Mouse (Mus musculus): Measurements from ENCODE around the gene Csrp2. TPM values are rescaled to one million over a fixed set of nuclear protein-coding genes. Genes with fewer than 3 reads are reported as not detected.

The Csrp2 gene
- total RNA-seq, 1 experiment from 2014 or later: 41.6 TPM

DNA sequence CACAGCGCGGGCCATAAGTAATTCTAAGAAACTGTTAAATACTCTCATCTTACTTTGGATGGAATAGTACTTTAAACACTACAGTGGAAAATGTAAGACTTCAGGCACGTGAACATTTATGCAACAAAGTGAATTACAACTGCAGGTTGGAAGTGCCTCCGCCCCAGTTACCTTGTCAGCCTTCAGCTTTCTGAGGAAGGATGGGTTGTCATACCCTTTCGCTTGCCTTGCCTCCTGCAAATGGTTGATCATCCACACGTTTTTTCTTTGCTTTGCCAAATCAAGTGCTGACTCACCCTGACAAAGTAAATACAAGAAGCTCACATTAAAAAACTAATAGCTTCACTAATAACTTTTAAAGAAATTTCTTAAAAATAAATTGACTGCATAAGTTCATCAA lies 41.3 kb downstream of the Csrp2 start:
- no peak for ATAC-seq (replicated peaks; ENCODE audit: low read depth, poor library complexity, severe bottlenecking)

DNA sequence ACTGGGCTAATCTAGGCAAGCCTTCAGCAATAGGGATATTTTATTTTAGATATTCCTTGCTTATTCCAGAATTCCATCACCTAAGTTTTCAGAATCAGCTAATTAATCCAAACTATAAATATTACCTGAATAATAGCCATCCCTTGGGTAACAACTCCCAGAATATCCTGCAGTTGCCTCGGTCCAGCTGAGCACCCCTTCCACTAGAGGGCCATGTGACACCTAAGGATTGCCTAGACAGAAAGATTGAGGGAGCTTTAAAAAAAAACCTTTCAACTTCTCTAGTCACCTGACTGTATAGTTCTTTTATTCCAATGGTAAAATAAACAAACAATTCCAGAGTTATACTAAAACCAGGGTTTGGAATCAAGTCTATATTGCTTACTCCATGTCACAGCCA lies 42.6 kb downstream of the Csrp2 start:
- ATAC-seq (replicated peaks; ENCODE audit: low read depth, poor library complexity, severe bottlenecking): peak; percentile 47; the same call in 1 of the 2 replicates

DNA sequence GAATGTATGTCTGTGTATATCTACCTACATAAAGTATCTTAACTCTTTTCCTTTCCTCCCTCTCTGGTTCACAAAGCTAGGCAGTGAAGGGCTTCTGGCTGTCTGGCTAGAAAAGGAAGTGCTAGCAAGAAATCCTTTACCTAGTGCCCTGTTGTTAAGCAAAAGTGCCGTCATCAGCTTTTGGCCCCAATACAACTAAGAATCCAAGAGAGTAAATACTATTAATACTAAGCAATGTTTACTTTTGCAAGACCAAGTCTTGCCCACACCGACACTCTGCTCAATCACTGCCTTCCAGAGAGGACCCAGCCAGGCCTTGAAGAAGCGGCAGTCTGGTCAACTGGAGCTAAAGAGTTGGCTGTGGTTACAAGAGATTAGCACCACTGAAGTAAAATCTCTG lies 51.5 kb downstream of the Csrp2 start:
- ATAC-seq (replicated peaks; ENCODE audit: low read depth, poor library complexity, severe bottlenecking): no peak

DNA sequence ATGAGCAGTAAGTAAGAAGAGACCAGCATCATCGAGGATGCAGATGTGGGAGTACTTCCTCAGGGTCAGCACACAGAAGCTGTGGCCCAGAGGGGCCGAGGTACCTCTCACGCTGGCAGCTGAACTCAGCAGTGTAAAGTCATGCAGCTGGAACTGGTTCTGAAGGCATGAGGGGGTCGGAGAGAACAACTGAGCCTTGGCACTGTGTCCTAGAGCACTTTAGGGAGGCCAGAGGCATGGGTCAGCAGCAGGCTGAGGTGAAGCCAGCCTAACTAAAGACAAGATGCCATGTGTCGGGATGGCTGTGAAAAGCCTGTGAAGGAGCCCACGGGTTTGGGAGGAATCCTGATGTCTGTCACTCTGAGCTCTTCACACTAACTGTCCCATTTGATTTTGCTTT lies 51.9 kb downstream of the Csrp2 start:
- ATAC-seq (replicated peaks; ENCODE audit: low read depth, poor library complexity, severe bottlenecking): no peak

DNA sequence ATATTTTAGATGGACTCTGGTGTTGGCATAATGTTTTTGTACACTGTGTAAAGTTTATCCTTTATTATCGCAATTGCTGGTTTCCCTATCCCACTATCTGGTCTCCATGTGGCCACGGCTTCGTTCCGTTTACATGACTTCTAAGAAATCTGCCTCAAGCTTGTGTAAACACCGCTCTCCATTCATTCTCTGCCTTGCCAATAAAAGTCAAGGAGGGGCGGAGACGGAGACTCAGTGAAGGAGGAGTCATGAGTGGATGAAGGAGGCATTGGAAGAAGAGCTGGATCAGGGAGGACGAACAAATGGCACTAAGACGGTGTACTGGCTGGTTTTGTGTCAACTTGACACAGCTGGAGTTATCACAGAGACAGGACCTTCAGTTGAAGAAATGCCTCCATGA lies 52.4 kb downstream of the Csrp2 start:
- ATAC-seq (replicated peaks; ENCODE audit: low read depth, poor library complexity, severe bottlenecking): no peak

DNA sequence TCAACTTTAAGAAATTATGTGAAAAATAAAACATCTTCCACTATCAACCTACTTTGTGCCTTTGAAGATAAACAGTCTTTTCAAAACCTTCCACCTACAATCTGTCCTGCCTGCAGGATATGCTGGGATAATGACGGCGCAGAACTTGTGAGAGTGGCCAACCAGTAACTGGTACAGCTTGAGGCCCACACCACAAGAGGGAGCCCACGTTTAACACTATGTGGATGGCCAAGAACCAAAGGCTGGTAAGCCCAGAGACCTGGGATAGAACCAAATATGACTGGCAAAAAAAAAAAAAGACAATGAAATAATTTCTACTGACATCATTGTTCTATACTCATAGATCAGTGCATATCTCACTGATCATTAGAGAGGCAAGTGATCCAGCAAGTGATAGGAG lies 54.9 kb downstream of the Csrp2 start:
- peak; percentile 82 for ATAC-seq (replicated peaks; ENCODE audit: low read depth, poor library complexity, severe bottlenecking)

DNA sequence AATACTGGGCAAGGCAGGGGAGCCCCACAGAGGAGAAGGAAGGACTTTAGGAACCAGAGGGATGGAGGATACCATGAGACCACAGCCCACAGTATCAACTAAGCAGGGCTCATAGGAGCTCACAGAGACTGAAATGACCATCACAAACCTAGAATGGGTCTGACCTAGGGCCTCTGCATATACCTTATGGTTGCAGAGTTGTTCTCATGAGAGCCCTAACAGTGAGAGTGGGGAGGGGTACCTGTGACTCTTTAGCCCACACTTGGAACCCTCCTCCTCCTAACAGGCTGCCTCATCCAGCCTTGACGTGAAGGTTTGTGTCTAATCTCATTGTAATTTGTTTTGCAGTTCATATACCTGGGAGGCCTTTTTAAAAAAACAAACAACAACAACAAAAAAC lies 55.3 kb downstream of the Csrp2 start:
- no peak for ATAC-seq (replicated peaks; ENCODE audit: low read depth, poor library complexity, severe bottlenecking)

DNA sequence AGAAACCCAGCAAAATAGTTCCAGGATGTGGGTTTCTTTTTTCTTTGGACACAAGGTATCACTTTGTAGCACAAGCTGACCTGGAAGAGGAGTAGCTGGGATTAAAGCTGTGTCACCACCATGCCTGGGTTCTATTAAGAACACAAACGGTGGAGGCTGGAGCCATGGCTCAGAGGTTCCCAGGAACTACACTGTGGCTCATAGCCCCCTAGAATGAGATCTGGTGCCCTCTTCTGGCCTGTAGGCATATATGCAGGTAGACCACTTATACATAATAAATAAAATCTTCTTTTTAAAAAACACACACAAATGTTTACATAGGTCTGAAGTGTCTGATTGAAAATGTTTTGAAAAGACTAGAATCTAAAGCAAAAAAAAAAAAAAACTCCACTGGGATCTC lies 56.5 kb downstream of the Csrp2 start:
- ATAC-seq (replicated peaks; ENCODE audit: low read depth, poor library complexity, severe bottlenecking): peak; percentile 83

DNA sequence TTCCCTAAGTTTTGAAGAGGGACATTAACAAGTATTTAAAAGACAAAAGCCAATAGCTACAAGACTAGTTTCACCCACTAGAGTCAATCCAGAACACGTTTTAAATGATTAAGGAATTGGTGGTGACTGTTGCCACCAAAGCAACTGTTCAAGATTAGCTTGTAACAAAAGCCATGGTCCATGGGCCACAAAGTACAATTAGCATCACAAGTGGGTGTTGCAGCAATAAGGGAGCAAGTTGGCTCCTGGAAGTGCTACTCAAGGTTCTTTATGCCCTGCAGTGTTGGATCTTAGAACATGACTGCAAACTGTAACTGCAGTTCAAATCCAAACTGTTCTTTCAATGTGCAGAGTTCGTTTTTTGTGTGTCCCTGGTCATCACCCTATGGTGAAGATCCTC lies 57.8 kb downstream of the Csrp2 start:
- ATAC-seq (replicated peaks; ENCODE audit: low read depth, poor library complexity, severe bottlenecking): no peak

DNA sequence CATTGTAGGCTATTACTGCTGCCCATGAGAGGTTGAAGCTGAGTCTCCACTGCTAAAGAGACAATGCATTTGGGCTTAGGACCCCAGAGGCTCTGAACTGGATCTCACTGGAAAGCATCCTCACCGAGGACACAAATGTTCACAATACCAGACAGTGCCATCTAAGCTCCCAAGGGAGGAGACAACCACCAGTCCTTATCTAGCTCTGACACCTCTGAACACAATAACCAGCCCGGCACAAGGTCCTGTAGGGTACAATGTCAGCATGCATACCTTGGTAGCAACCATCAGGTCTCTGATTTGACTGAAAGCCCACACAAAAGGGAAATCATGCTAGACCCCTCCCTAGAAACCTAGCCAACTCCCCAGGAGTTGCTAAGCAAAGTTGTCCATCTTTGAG lies 59.8 kb downstream of the Csrp2 start:
- no peak for ATAC-seq (replicated peaks; ENCODE audit: low read depth, poor library complexity, severe bottlenecking)

DNA sequence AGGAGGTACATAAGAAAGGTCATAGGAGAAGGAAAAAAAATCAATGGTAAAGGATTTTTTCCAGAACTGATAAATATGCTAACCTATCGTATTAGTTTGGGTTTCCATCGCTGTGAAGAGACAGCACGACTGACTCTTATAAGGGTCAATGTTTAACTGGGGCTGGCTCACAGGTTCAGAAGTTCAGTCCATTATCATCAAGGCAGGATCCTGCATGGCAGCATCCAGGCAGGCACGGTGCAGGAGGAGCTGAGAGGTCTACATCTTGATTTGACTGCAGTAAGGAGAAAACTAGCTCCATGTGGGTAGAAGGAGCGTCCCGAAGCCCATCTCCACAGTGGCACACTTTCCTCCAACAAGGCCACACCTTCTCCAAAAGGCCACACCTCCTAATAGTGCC lies 60.9 kb downstream of the Csrp2 start:
- ATAC-seq (replicated peaks; ENCODE audit: low read depth, poor library complexity, severe bottlenecking): no peak

DNA sequence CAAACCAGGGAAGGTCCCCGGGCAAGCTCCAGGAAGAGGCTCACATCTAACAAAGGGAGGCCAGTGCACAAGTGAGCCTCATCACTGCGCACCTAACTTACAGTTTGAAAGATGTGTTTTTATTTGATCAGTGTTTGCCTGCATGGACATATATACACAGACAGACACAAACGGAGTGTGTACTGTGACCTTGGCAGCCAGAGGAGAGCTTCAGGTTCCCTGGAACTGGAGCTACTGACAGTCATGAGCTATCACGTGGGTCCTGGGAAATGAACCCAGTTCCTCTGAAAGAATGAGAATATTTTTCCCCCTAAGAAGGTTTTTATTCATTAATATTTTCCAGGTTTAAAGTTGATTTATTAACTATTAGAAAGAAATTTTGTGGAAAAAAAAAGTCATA lies 63.2 kb downstream of the Csrp2 start:
- ATAC-seq (replicated peaks; ENCODE audit: low read depth, poor library complexity, severe bottlenecking): no peak

DNA sequence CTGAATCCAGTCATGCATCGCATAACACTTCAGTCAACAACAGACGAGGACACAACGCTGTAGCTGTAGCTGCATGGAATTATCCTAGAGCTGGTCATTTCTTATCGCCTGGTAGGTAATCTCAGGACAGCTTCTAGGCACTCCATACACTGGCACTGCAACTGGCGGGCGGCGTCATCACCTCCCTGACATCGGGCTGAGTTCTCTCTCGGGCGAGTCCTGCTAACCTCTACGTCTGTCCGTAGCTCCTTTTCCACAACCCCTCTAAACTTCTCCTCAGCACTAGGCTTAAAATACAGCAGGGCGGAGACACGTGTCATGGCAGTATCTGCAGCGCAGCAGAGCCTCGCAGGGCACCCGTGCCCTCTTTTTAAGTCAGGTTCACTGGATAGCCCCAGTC lies 67.1 kb downstream of the Csrp2 start:
- no peak for ATAC-seq (replicated peaks; ENCODE audit: low read depth, poor library complexity, severe bottlenecking)

Other genes with a start within 250 kb of the Csrp2 start
- gene E2f7, start 174.3 kb upstream of the Csrp2 start, total RNA-seq (2017): 3.7 and 14.0 TPM in 2 replicates
- gene Zdhhc17, start 90.4 kb downstream of the Csrp2 start, total RNA-seq (2017): 21.5 and 34.1 TPM in 2 replicates
- gene Osbpl8, start 245.0 kb downstream of the Csrp2 start, total RNA-seq (2017): 163 and 167 TPM in 2 replicates